Comparison of ENCODE assay signal across 8 mouse cellular contexts in the genomic region with DNA sequence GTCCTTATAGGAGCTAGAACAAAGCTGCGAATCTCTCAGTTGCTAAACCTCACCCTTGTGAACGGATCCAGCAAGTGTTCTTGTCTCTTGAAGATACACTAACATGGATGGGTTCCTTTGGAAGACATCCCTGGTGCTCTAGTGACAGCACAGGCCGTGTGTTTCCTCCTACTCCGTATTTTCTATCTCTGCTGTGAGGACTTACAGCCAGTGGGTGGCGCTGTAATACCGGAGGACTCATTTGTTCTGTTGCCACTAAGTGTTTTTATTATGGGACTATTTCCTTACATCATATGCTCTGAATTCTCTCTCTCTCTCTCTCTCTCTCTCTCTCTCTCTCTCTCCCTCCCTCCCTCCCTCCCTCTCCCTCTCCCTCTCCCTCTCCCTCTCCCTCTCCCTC. TPM values are rescaled to one million over a fixed set of nuclear protein-coding genes. Genes with fewer than 3 reads are reported as not detected.
DNase-seq lines count a peak whose midpoint lies in the region; ATAC-seq and TF ChIP-seq lines count a peak whose summit lies in the region.

No protein-coding gene starts in this region.

- 0 out of 2 replicates have a peak, but pooled peaks have one; percentile 8 for TF ChIP-seq CTCF in bone marrow, adult 2 months (IDR thresholded peaks at IDR 0.05; ENCODE audit: control insufficient read depth, insufficient read depth, low read length)

- TF ChIP-seq POLR2A in bone marrow, adult 2 months (IDR thresholded peaks at IDR 0.05; ENCODE audit: borderline replicate concordance, control insufficient read depth, low read depth, low read length), result no peak

- H3K4me3 ChIP-seq in bone marrow, adult 2 months (replicated peaks; ENCODE audit: control insufficient read depth, low read depth, low read length), result no peak overlapping the region

- H3K27ac ChIP-seq in bone marrow, adult 2 months (ENCODE audit: control insufficient read depth, insufficient read depth, low read depth, low read length, poor library complexity), result no peak overlapping the region

- ATAC-seq in cerebellum, adult (ENCODE audit: insufficient number of reproducible peaks, low FRiP score, low TSS enrichment), result no peak
- peak; percentile 75 for ATAC-seq in megakaryocyte-erythroid progenitor cell, adult 5-6 weeks (replicated peaks; ENCODE audit: low FRiP score, low TSS enrichment, poor library complexity, severe bottlenecking)

- peak; percentile 12 for DNase-seq in cerebellum, adult 11 months
- peak; percentile 54 for DNase-seq in fibroblast of lung, adult 2 months (ENCODE audit: low read depth)
- peak; percentile 72 to 81 for DNase-seq in heart, postnatal 36 days
- peak; percentile 86 to 89 for DNase-seq in layer of hippocampus, postnatal 14 days (ENCODE audit: low spot score in 2 of 2)
- DNase-seq in right cerebral cortex, postnatal 4 days, result peak; percentile 85

- WGBS in bone marrow, adult 2 months, result 51% methylated on average over 6 of the region's 6 CpGs

- intact Hi-C loops in heart, postnatal 36 days (cut with DNase I), result loop anchor here (1.0 to 2.0 kb wide), 3 partner anchors 65 to 534 kb away; partner anchors contain the start of genes 4930455H04Rik and Palmd

- H3K4me1 ChIP-seq in bone marrow, adult 2 months (ENCODE audit: control insufficient read depth, insufficient read depth, low read length), result no peaks in the 10 kb centered on the region

RNA-seq across cellular contexts. Expression of gene Frrs1, which starts 44.9 kb away (rescaled TPM):
- polyA plus RNA-seq in bone marrow, adult 2 months (2011; ENCODE audit: insufficient read depth, insufficient read length, low replicate concordance, missing spikeins), result 15.9 and 24.6 TPM in 2 replicates
- total RNA-seq in heart, postnatal 36 days (2021), result 1 to 10 TPM; 2.7 to 5.0 TPM
- 1 to 10 TPM; 1.5 to 1.7 TPM for total RNA-seq in layer of hippocampus, postnatal 14 days (2021)
- 59.9 and 65.4 TPM in 2 replicates for total RNA-seq in megakaryocyte-erythroid progenitor cell, adult 5-6 weeks (2014; fragmentation: Nextera tagmentation)
- 29.3 and 37.6 TPM in 2 replicates for total RNA-seq in megakaryocyte-erythroid progenitor cell, adult 5-6 weeks (2017)

Comparison
In these comparisons a context has a peak if more than half of its experiments do, and no peak if none do; other contexts are left out.
1. DNase-seq: peak in every context shown above with its lines; median percentile 88 in layer of hippocampus, postnatal 14 days; 85 in right cerebral cortex, postnatal 4 days; 76 in heart, postnatal 36 days; 54 in fibroblast of lung, adult 2 months; 12 in cerebellum, adult 11 months.
2. RNA of gene Frrs1, which starts 44.9 kb away (total RNA-seq): 29.3 to 65.4 TPM in megakaryocyte-erythroid progenitor cell, adult 5-6 weeks; 2.7 to 5.0 TPM in heart, postnatal 36 days and 1.5 to 1.7 TPM in layer of hippocampus, postnatal 14 days; every median in the first group is over 4 times any median in the second.